Mouse (Mus musculus) bone marrow, adult 2 months (tissue): Measurements from ENCODE around the gene Ice2. TPM values are rescaled to one million over a fixed set of nuclear protein-coding genes. Genes with fewer than 3 reads are reported as not detected.

Experiments
- H3K27ac ChIP-seq: fragments of 200-500 bp; 2 replicates; pipeline ENCODE4 v1.5.1; 2012; ENCODE audit warnings: low read depth, mild to moderate bottlenecking, control low read depth, inconsistent platforms, low read length; ENCODE audit not compliant: control insufficient read depth, poor library complexity, insufficient read depth
- H3K4me1 ChIP-seq: fragments of 200-500 bp; 2 replicates; pipeline ENCODE4 v1.6.1; 2011; ENCODE audit warnings: low read length; ENCODE audit not compliant: control insufficient read depth, insufficient read depth
- H3K4me3 ChIP-seq: fragments of 200-500 bp; replicated peaks from 2 replicates; pipeline ENCODE3; 2011; ENCODE audit warnings: mild to moderate bottlenecking, low read depth, low read length, control low read depth; ENCODE audit not compliant: control insufficient read depth
- CTCF ChIP-seq: fragments of 200-500 bp; IDR thresholded peaks from 2 replicates; pipeline ENCODE4 v1.5.1; 2011; ENCODE audit warnings: low read length, control low read depth; ENCODE audit not compliant: control insufficient read depth, insufficient read depth
- POLR2A ChIP-seq: fragments of 200-500 bp; IDR thresholded peaks from 2 replicates; pipeline ENCODE4 v1.6.1; 2011; ENCODE audit warnings: low read depth, mild to moderate bottlenecking, control low read depth, low read length, borderline replicate concordance; ENCODE audit not compliant: control insufficient read depth
- WGBS: fragments of 180-500 bp; shearing (Covaris S2); methylation state at CpG from one replicate; pipeline ENCODE4 v1.1.7; 2018; 5-methylcytosine and 5-hydroxymethylcytosine counted together
- polyA plus RNA-seq: library from polyadenylated mRNA; stranded (reverse); fragments of >200 nt; gene quantifications from 2 replicates; pipeline ENCODE4 v1.2.4, GENCODE M21; 2011; ENCODE audit warnings: low replicate concordance; ENCODE audit not compliant: missing spikeins, insufficient read depth, insufficient read length

Gene Ice2
- polyA plus RNA-seq, 1 experiment: 4.9 TPM

DNA sequence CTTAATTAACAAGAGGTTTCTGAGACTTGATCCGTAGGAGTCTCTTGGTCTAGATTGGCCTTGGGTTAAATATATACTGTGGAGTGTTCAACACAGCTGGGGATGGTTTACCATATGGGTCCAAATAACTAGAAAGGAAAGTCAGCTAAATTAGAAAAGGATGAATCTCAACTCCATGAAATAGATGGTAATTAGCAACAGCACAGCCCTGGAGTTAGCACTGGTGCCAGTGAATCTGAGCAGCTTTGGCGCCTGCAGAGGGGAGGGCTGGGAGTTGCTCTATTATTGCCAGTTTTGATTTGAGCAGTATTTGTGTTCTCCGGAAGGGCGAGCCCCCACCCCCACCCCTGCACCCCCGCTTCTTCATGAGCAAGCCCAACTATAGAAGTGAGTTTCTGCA lies 72.7 kb downstream of the Ice2 start:
- Histone ChIP-seq H3K4me1 (no peaks in the 10 kb centered on the region; the same call in 1 of the 2 replicates), H3K4me3 (no peak overlapping the region), H3K27ac (no peak overlapping the region)
- WGBS: 57% methylated on average over 5 of the region's 5 CpGs
- no peak for TF ChIP-seq CTCF
- TF ChIP-seq POLR2A: no peak

DNA sequence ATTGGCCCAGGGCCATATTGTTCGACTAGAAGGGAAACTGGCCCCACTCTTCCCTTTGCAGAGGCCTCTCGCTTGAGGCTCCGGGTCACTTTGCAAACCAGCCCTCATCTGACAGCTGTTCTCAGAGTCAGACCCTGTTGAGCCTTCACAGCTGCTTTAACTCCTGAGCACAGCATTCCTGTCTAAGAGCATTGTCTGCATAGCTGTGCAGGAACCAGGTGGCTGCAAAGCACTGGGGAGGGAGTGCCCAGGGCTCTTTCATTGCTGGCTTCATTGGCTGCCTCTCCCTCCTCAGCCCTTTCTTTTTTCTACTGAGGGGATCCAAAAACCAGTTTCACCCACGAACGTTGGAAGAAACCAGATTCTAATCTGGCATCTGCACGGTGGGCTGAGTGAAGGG lies 73.2 kb downstream of the Ice2 start:
- WGBS: 3% methylated on average over 6 of the region's 6 CpGs
- TF ChIP-seq CTCF: no peak
- TF ChIP-seq POLR2A: no peak
- Histone ChIP-seq H3K4me3 (no peak overlapping the region), H3K27ac (no peak overlapping the region), H3K4me1 (no peaks in the 10 kb centered on the region; the same call in 1 of the 2 replicates)

DNA sequence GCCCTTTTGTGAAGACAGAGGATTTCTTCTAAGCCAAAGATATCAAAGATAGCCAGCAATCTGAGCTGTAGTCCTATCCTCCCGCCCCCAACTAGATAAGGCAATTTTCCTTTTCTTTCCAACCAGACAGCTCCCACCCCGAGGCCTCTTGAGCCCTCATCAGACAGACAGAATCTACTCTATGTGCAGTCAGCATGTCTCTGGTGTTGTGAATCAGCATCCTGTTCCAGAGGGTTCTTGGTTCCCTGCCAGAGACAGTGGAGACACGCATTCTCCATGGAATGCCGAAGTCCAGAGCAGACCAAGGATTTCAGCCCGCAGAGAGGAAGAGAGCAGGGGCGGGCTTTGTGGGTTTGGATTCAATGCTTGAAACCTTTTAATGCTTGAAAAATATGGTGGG lies 75.0 kb downstream of the Ice2 start:
- WGBS: 85% methylated on average over 6 of the region's 6 CpGs
- TF ChIP-seq POLR2A: no peak
- no peak for TF ChIP-seq CTCF
- Histone ChIP-seq H3K4me1 (no peaks in the 10 kb centered on the region), H3K27ac (no peak overlapping the region), H3K4me3 (no peak overlapping the region)

DNA sequence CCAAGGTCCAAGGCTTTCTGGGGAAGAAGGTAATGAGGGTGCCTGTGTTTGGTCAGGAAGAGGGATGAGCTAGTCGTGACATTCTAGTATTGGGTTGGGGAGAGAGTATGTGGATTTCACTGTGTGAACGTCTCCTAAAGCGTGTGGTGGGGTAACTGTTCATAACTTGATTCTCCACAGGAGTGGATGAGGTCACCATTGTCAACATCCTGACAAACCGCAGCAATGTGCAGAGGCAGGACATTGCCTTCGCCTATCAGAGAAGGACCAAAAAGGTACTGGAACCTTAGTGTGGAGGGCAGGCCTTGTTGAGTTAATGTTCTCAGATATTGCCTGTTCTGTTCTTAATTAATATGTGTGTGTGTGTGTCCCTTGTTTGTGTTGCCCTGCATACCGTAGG lies 78.2 kb downstream of the Ice2 start:
- H3K4me1 ChIP-seq: no peaks in the 10 kb centered on the region
- 77% methylated on average over 6 of the region's 6 CpGs for WGBS
- no peak overlapping the region for H3K4me3 ChIP-seq
- TF ChIP-seq POLR2A: no peak
- TF ChIP-seq CTCF: no peak
- H3K27ac ChIP-seq: no peak overlapping the region

DNA sequence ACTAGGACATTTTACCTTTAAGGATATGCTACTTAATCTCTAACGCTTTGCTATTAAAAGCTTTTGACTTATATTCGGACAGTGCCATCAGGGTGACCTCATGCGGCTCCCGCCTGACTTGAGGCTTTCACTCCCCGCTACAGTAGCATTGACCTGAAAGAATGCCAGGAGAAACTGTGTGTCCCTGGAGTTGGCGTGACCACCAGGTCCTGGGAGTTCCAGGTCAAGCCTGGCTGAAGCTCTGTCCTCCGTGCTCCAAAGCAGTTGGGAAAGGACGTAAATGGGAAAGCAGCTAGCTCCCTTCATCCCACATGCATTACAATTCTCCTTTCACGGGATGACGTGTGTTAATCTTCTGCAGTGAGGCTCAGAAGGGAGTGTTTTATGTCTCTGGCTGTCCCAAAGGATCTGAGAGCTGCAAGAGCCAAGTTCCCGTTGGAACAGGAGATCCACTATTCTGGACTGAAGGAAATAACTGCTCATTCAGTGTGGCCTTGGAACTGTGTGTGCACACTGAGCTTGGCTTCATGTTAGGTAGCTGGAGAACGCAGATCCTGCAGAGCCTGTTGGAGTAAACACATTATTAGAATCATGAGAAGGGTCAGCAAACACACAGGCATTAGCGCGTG lies 79.6 kb downstream of the Ice2 start:
- no peaks in the 10 kb centered on the region for H3K4me1 ChIP-seq
- WGBS: 85% methylated on average over 14 of the region's 14 CpGs
- H3K4me3 ChIP-seq: no peak overlapping the region
- H3K27ac ChIP-seq: no peak overlapping the region
- TF ChIP-seq POLR2A (no peak), CTCF (no peak)

DNA sequence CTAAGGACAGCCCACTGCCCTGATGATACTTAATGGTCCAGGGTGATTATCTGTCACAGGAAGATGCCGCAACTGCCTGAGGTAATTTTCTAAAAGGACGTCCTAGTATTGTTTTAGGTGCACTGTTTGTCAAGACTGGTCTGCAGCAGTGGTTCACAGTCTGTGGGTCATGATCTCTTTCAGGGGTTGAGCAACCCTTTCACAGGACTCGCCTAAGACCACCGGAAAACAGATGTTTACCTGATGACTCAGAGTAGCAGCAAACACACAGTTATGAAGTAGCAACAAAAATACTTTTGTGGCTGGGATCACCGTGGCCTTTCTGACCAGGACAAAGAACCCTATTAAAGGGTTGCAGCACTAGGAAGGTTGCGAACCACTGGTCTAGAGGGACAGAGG lies 80.1 kb downstream of the Ice2 start:
- no peak overlapping the region for H3K27ac ChIP-seq
- WGBS: 51% methylated on average over 6 of the region's 6 CpGs
- no peaks in the 10 kb centered on the region for H3K4me1 ChIP-seq
- H3K4me3 ChIP-seq: no peak overlapping the region
- no peak for TF ChIP-seq CTCF
- TF ChIP-seq POLR2A: no peak

GRCm38 (mm10) chr9:69480344-69480743 lies 82.6 kb downstream of the Ice2 start:
- no peak overlapping the region for H3K4me3 ChIP-seq
- H3K27ac ChIP-seq: no peak overlapping the region
- no peak for TF ChIP-seq POLR2A
- peak; percentile 51 for TF ChIP-seq CTCF
- no peaks in the 10 kb centered on the region for H3K4me1 ChIP-seq
- WGBS: 0% methylated on average over 1 of the region's 1 CpGs

Other genes starting within 250 kb of the Ice2 start
- gene Anxa2, start 55.7 kb downstream of the Ice2 start, polyA plus RNA-seq: 98.8 and 211 TPM in 2 replicates